Mouse (Mus musculus): Measurements from ENCODE around the gene Hmgcs2. TPM values are rescaled to one million over a fixed set of nuclear protein-coding genes. Genes with fewer than 3 reads are reported as not detected.
"Not testable (repeated sequence)": the region's sequence is repeated elsewhere in the genome, so short reads cannot be mapped to it uniquely, and the experiment has no call there.

Hmgcs2 gene
- polyA plus RNA-seq, 1 experiment = 19.7 TPM

- peak overlapping the region; percentile 60 for H3K27ac ChIP-seq (ENCODE audit: insufficient read depth, low read length)
Measured at GRCm38 (mm10) chr3:98336661-98337654, 56.7 kb downstream of the Hmgcs2 start.

GRCm38 (mm10) chr3:98338584-98339041, 58.4 kb downstream of the Hmgcs2 start:
- no peaks in the 10 kb centered on the region for H3K27me3 ChIP-seq (ENCODE audit: control insufficient read depth, insufficient read depth, low read length)
- peaks cover 31% of the 10 kb centered on the region; the same call in 1 of the 2 replicates for H3K4me1 ChIP-seq (ENCODE audit: control insufficient read depth, insufficient read depth, insufficient read length)
- H3K4me3 ChIP-seq (ENCODE audit: extremely low read depth, insufficient read depth, insufficient read length) = peak overlapping the region; percentile 67
- no peaks in the 10 kb centered on the region for H3K36me3 ChIP-seq (ENCODE audit: control insufficient read depth, insufficient read depth, low read length)
- TF ChIP-seq CTCF (IDR thresholded peaks at IDR 0.05; ENCODE audit: extremely low read depth, insufficient read depth, insufficient read length, insufficient replicate concordance) = no peak
- TF ChIP-seq POLR2A (IDR thresholded peaks at IDR 0.05; ENCODE audit: low read depth, low read length) = no peak
- peak in 1 of 2 experiments; percentile 32 for DNase-seq (ENCODE audit: low read depth in 1 of 2, low spot score in 2 of 2)
- 3% methylated on average over 15 of the region's 15 CpGs for WGBS
- H3K27ac ChIP-seq (ENCODE audit: insufficient read depth, low read length) = no peak overlapping the region

More at GRCm38 (mm10) chr3:98336661-98337654, 56.7 kb downstream of the Hmgcs2 start:
- WGBS = 63% methylated on average over 22 of the region's 22 CpGs
- DNase-seq (ENCODE audit: low read depth in 1 of 2, low spot score in 2 of 2) = peak; percentile 30 to 55
- TF ChIP-seq CTCF (IDR thresholded peaks at IDR 0.05; ENCODE audit: extremely low read depth, insufficient read depth, insufficient read length, insufficient replicate concordance) (no peak), POLR2A (IDR thresholded peaks at IDR 0.05; ENCODE audit: low read depth, low read length) (no peak)
- Histone ChIP-seq H3K4me3 (ENCODE audit: extremely low read depth, insufficient read depth, insufficient read length) (no peak overlapping the region), H3K27me3 (ENCODE audit: control insufficient read depth, insufficient read depth, low read length) (no peaks in the 10 kb centered on the region), H3K4me1 (ENCODE audit: control insufficient read depth, insufficient read depth, insufficient read length) (peaks cover 31% of the 10 kb centered on the region; the same call in 1 of the 2 replicates), H3K36me3 (ENCODE audit: control insufficient read depth, insufficient read depth, low read length) (no peaks in the 10 kb centered on the region)

GRCm38 (mm10) chr3:98339097-98339705, 59.0 kb downstream of the Hmgcs2 start:
- no peak for TF ChIP-seq CTCF (IDR thresholded peaks at IDR 0.05; ENCODE audit: extremely low read depth, insufficient read depth, insufficient read length, insufficient replicate concordance)
- no peak for TF ChIP-seq POLR2A (IDR thresholded peaks at IDR 0.05; ENCODE audit: low read depth, low read length)
- H3K27me3 ChIP-seq (ENCODE audit: control insufficient read depth, insufficient read depth, low read length) = no peaks in the 10 kb centered on the region
- peak overlapping the region; percentile 67 for H3K4me3 ChIP-seq (ENCODE audit: extremely low read depth, insufficient read depth, insufficient read length)
- peaks cover 31% of the 10 kb centered on the region; the same call in 1 of the 2 replicates for H3K4me1 ChIP-seq (ENCODE audit: control insufficient read depth, insufficient read depth, insufficient read length)
- peak in 1 of 2 experiments; percentile 30 for DNase-seq (ENCODE audit: low read depth in 1 of 2, low spot score in 2 of 2)
- no peaks in the 10 kb centered on the region for H3K36me3 ChIP-seq (ENCODE audit: control insufficient read depth, insufficient read depth, low read length)
- WGBS = under 1% methylated on average over 46 of the region's 46 CpGs
- peak overlapping the region; percentile 18; the same call in 1 of the 2 replicates for H3K27ac ChIP-seq (ENCODE audit: insufficient read depth, low read length)

- H3K4me1 ChIP-seq (ENCODE audit: control insufficient read depth, insufficient read depth, insufficient read length) = peaks cover 31% of the 10 kb centered on the region; the same call in 1 of the 2 replicates
- peak within 1 kb of the TSS; percentile 18; the same call in 1 of the 2 replicates for H3K27ac ChIP-seq (ENCODE audit: insufficient read depth, low read length)
- H3K4me3 ChIP-seq (ENCODE audit: extremely low read depth, insufficient read depth, insufficient read length) = peak within 1 kb of the TSS; percentile 67
- not testable (repeated sequence) for H3K36me3 ChIP-seq (ENCODE audit: control insufficient read depth, insufficient read depth, low read length); H3K27me3 ChIP-seq (ENCODE audit: control insufficient read depth, insufficient read depth, low read length)
- 0% methylated on average over 10 of the region's 10 CpGs for WGBS
- DNase-seq (ENCODE audit: low read depth in 1 of 2, low spot score in 2 of 2) = peak; percentile 65 to 82
Measured at GRCm38 (mm10) chr3:98339706-98340109, 59.5 kb downstream of the Hmgcs2 start, which contains the start of gene Phgdh. Phgdh (minus strand) TSS chr3:98339990.

GRCm38 (mm10) chr3:98340818-98341594, 60.8 kb downstream of the Hmgcs2 start:
- no peak for DNase-seq (ENCODE audit: low read depth in 1 of 2, low spot score in 2 of 2)
- no peaks in the 10 kb centered on the region for H3K36me3 ChIP-seq (ENCODE audit: control insufficient read depth, insufficient read depth, low read length)
- no peak overlapping the region for H3K27ac ChIP-seq (ENCODE audit: insufficient read depth, low read length)
- no peak for TF ChIP-seq CTCF (IDR thresholded peaks at IDR 0.05; ENCODE audit: extremely low read depth, insufficient read depth, insufficient read length, insufficient replicate concordance)
- TF ChIP-seq POLR2A (IDR thresholded peaks at IDR 0.05; ENCODE audit: low read depth, low read length) = no peak
- peaks cover 23% of the 10 kb centered on the region; the same call in 1 of the 2 replicates for H3K4me1 ChIP-seq (ENCODE audit: control insufficient read depth, insufficient read depth, insufficient read length)
- H3K27me3 ChIP-seq (ENCODE audit: control insufficient read depth, insufficient read depth, low read length) = no peaks in the 10 kb centered on the region
- H3K4me3 ChIP-seq (ENCODE audit: extremely low read depth, insufficient read depth, insufficient read length) = no peak overlapping the region
- 90% methylated on average over 17 of the region's 17 CpGs for WGBS

GRCm38 (mm10) chr3:98343235-98343634, 63.0 kb downstream of the Hmgcs2 start:
- WGBS = 85% methylated on average over 3 of the region's 3 CpGs
- H3K27ac ChIP-seq (ENCODE audit: insufficient read depth, low read length) = no peak overlapping the region
- TF ChIP-seq CTCF (IDR thresholded peaks at IDR 0.05; ENCODE audit: extremely low read depth, insufficient read depth, insufficient read length, insufficient replicate concordance) (no peak), POLR2A (IDR thresholded peaks at IDR 0.05; ENCODE audit: low read depth, low read length) (no peak)
- H3K36me3 ChIP-seq (ENCODE audit: control insufficient read depth, insufficient read depth, low read length) = no peaks in the 10 kb centered on the region
- no peak for DNase-seq (ENCODE audit: low read depth in 1 of 2, low spot score in 2 of 2)
- H3K4me3 ChIP-seq (ENCODE audit: extremely low read depth, insufficient read depth, insufficient read length) = no peak overlapping the region
- peaks cover 5% of the 10 kb centered on the region; the same call in 1 of the 2 replicates for H3K4me1 ChIP-seq (ENCODE audit: control insufficient read depth, insufficient read depth, insufficient read length)
- H3K27me3 ChIP-seq (ENCODE audit: control insufficient read depth, insufficient read depth, low read length) = no peaks in the 10 kb centered on the region

All from spleen, adult 2 months (tissue).